Mouse (Mus musculus): ENCODE results near the gene Plekha7.

- TF ChIP-seq POLR2A (IDR thresholded peaks at IDR 0.05; ENCODE audit: extremely low read depth, insufficient read depth, low read length) (no peak), CTCF (IDR thresholded peaks at IDR 0.05; ENCODE audit: low read depth, low read length) (no peak)
These were observed 70.8 kb downstream of the Plekha7 start for GRCm38 (mm10) chr7:116237157-116237981.
